Mouse (Mus musculus) right cerebral cortex, postnatal 25 days (tissue): ENCODE data around the gene Ptgir.
"Not testable (repeated sequence)": the region's sequence is repeated elsewhere in the genome, so short reads cannot be mapped to it uniquely, and the experiment has no call there.

Source experiments
- DNase-seq: peaks from one replicate; pipeline ENCODE4 v3.0.0; 2022

Gene Ptgir

GRCm38 (mm10) chr7:16944808-16945315 is 38.6 kb downstream of the Ptgir start:
- peak; percentile 23 for DNase-seq

- peak; percentile 44 for DNase-seq
Observed at GRCm38 (mm10) chr7:16945419-16945818, 39.1 kb downstream of the Ptgir start.

- DNase-seq = peak; percentile 56
Observed at GRCm38 (mm10) chr7:16946441-16947348, 40.4 kb downstream of the Ptgir start.

GRCm38 (mm10) chr7:16947349-16947895 is 41.1 kb downstream of the Ptgir start:
- DNase-seq = peak; percentile 51

GRCm38 (mm10) chr7:16947959-16948361 is 41.7 kb downstream of the Ptgir start:
- peak; percentile 38 for DNase-seq

- no peak for DNase-seq
Observed at GRCm38 (mm10) chr7:16948923-16949458, 42.7 kb downstream of the Ptgir start.

- DNase-seq = peak; percentile 83
Observed at GRCm38 (mm10) chr7:16949908-16950841, 43.9 kb downstream of the Ptgir start.

- peak; percentile 81 for DNase-seq
Observed at GRCm38 (mm10) chr7:16950861-16951635, 44.8 kb downstream of the Ptgir start.

- DNase-seq = not testable (repeated sequence)
Observed at GRCm38 (mm10) chr7:16953776-16954175, 47.5 kb downstream of the Ptgir start.

GRCm38 (mm10) chr7:16955712-16956111 is 49.4 kb downstream of the Ptgir start:
- no peak for DNase-seq

- DNase-seq = peak; percentile 68
Observed at GRCm38 (mm10) chr7:16956410-16957265, 50.3 kb downstream of the Ptgir start.

GRCm38 (mm10) chr7:16959539-16960187 is 53.4 kb downstream of the Ptgir start, which contains the start of gene Pnmal1:
Gene Pnmal1, plus strand, starts transcription at chr7:16959679.
- DNase-seq = peak; percentile 90
